Mouse (Mus musculus) ovary, postnatal 36 days (tissue): ENCODE data around the gene Cela2a.
A peak's percentile ranks its signal among the peaks of the same experiment; 100 is the strongest.

Experiments
- DNase-seq: peaks from one replicate; pipeline ENCODE4 v3.0.0; 2022; ENCODE audit warnings: low spot score, mixed read lengths

Gene Cela2a

GRCm38 (mm10) chr4:141858501-141858900 lies 32.5 kb upstream of the Cela2a start:
- no peak for DNase-seq

- peak; percentile 78 for DNase-seq
These were observed 31.5 kb upstream of the Cela2a start for GRCm38 (mm10) chr4:141857422-141857930.

- DNase-seq, result no peak
These were observed 27.5 kb upstream of the Cela2a start for GRCm38 (mm10) chr4:141853437-141853836.

GRCm38 (mm10) chr4:141845999-141846398 lies 20.0 kb upstream of the Cela2a start, which contains the start of gene Ctrc:
TSS of gene Ctrc (minus strand) at chr4:141846359.
- DNase-seq, result no peak

GRCm38 (mm10) chr4:141834536-141835095 lies 8.7 kb upstream of the Cela2a start:
- no peak for DNase-seq

- DNase-seq, result no peak
These were observed 8.0 kb upstream of the Cela2a start for GRCm38 (mm10) chr4:141833911-141834310.

- no peak for DNase-seq
These were observed 5.4 kb upstream of the Cela2a start for GRCm38 (mm10) chr4:141831361-141831760.

- DNase-seq, result no peak
These were observed 4.4 kb upstream of the Cela2a start for GRCm38 (mm10) chr4:141830381-141830780.

- no peak for DNase-seq
These were observed 2.2 kb upstream of the Cela2a start for GRCm38 (mm10) chr4:141828177-141828576.

- DNase-seq, result no peak
These were observed 1.4 kb upstream of the Cela2a start for GRCm38 (mm10) chr4:141827401-141827800.

- peak; percentile 36 for DNase-seq
These were observed 3.0 kb downstream of the Cela2a start for GRCm38 (mm10) chr4:141822979-141823378.

GRCm38 (mm10) chr4:141822089-141822488 lies 3.9 kb downstream of the Cela2a start:
- peak; percentile 30 for DNase-seq

- DNase-seq, result peak; percentile 45
These were observed 4.8 kb downstream of the Cela2a start for GRCm38 (mm10) chr4:141821178-141821577.

- no peak for DNase-seq
These were observed 6.6 kb downstream of the Cela2a start for GRCm38 (mm10) chr4:141819316-141819715.

GRCm38 (mm10) chr4:141818861-141819260 lies 7.1 kb downstream of the Cela2a start:
- no peak for DNase-seq

- no peak for DNase-seq
These were observed 8.3 kb downstream of the Cela2a start for GRCm38 (mm10) chr4:141817706-141818105.

- no peak for DNase-seq
These were observed 8.9 kb downstream of the Cela2a start for GRCm38 (mm10) chr4:141816776-141817655.

- DNase-seq, result no peak
These were observed 9.7 kb downstream of the Cela2a start for GRCm38 (mm10) chr4:141816267-141816666.

- DNase-seq, result no peak
These were observed 14.6 kb downstream of the Cela2a start for GRCm38 (mm10) chr4:141811375-141811774.

- DNase-seq, result no peak
These were observed 15.0 kb downstream of the Cela2a start for GRCm38 (mm10) chr4:141810975-141811374.

GRCm38 (mm10) chr4:141809850-141810464 lies 16.0 kb downstream of the Cela2a start:
- DNase-seq, result no peak

GRCm38 (mm10) chr4:141805886-141806285 lies 20.1 kb downstream of the Cela2a start:
- DNase-seq, result no peak

GRCm38 (mm10) chr4:141804105-141804504 lies 21.9 kb downstream of the Cela2a start:
- no peak for DNase-seq
